Mouse (Mus musculus) adrenal gland, adult 2 months (tissue): ENCODE results near the gene Rdh12. TPM values are rescaled to one million over a fixed set of nuclear protein-coding genes. Genes with fewer than 3 reads are reported as not detected.

ENCODE experiments used
- DNase-seq: peaks from one replicate; pipeline ENCODE4 v3.0.0; 2021
- polyA plus RNA-seq: library from polyadenylated mRNA; depleted of rRNA; stranded (reverse); fragments of >200 nt; gene quantifications from 2 replicates; pipeline ENCODE4 v1.2.3, GENCODE M21; 2012; rRNA removed
- total RNA-seq, 2 experiments: library from RNA; stranded (reverse); gene quantifications; 2 replicates each; pipeline ENCODE4 v1.2.3; 2021

Gene Rdh12
- total and polyA plus RNA-seq, 3 experiments, result 0.09 to 0.86 (median 0.66) TPM

DNA sequence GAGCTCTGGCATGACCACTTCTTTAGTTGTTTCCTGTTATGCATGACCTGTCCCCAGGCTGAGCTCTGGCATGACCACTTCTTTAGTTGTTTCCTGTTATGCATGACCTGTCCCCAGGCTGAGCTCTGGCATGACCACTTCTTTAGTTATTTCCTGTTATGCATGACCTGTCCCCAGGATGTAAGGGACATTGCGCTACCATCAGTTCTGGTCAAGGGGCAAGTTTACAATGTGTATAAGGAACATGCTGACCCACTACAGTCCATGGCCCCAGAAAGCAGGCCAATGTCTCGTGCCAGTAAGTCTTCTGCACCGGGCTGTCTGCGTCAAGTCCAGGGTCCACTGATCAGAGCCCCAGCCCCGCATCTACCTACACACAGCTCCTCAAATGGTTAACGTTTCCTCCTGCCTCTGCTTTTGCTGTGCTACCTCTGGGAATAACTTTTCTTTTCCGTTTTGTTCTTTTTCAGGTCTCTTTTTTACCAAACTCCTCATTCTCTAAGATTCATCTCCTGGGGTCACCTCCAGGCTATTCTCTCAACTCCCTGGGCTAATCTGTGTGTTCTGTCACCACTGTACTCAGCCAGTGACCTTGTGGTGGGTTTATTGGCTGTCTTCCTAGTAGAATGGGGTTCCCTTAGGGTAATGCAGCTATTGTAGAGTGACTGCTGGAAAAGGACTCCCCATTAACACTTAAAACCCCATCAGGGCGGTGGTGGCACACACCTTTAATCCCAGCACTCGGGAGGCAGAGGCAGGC is 44.8 kb downstream of the Rdh12 start:
- DNase-seq, result no peak

DNA sequence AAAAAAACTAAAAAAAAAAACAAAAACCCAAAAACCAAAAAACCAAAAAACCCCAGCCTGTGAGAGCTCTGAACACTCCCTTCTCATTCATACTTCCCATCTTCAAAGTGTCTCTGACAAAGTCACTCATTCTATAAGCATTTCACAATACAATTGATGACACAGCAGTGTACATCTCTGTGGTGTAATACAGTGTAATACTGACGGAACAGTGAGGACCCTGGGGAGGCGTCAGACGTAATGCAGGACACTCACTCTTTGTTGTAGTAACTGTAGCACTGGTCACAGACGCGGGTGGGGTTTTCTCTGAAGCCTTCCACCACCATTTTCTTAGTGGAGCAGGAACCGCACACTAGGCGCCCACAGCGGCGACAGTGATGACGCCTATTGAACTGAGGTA is 46.3 kb downstream of the Rdh12 start:
- no peak for DNase-seq

GRCm38 (mm10) chr12:79260154-79260553 is 51.4 kb downstream of the Rdh12 start:
- no peak for DNase-seq

- DNase-seq, result peak; percentile 10
Measured at GRCm38 (mm10) chr12:79261035-79261434, 52.3 kb downstream of the Rdh12 start.

Other genes starting within 250 kb of the Rdh12 start
- 10 to 100 TPM in 1 of 2 experiments, 1 to 10 TPM in 1; 5.8 to 11.3 TPM for gene Tmem229b, start 201.3 kb upstream of the Rdh12 start, total RNA-seq
- gene Tmem229b, start 201.3 kb upstream of the Rdh12 start, polyA plus RNA-seq, result 9.2 and 9.3 TPM in 2 replicates
- gene Plekhh1, start 179.8 kb upstream of the Rdh12 start, total RNA-seq, result 1 to 10 TPM; 1.8 to 2.2 TPM
- 1.4 and 2.1 TPM in 2 replicates for gene Plekhh1, start 179.8 kb upstream of the Rdh12 start, polyA plus RNA-seq
- gene Pigh, start 119.3 kb upstream of the Rdh12 start, total RNA-seq, result 10 to 100 TPM; 10.5 to 12.6 TPM
- gene Pigh, start 119.3 kb upstream of the Rdh12 start, polyA plus RNA-seq, result 16.7 and 17.5 TPM in 2 replicates
- under 1 TPM; 0.26 to 0.41 TPM for gene Arg2, start 78.1 kb upstream of the Rdh12 start, total RNA-seq
- gene Arg2, start 78.1 kb upstream of the Rdh12 start, polyA plus RNA-seq, result not detected in 2 replicates
- 100 to 1,000 TPM; 103 to 147 TPM for gene Vti1b, start 36.2 kb upstream of the Rdh12 start, total RNA-seq
- 33.7 and 36.9 TPM in 2 replicates for gene Vti1b, start 36.2 kb upstream of the Rdh12 start, polyA plus RNA-seq
- 10 to 100 TPM; 17.0 to 28.3 TPM for gene Rdh11, start 16.6 kb upstream of the Rdh12 start, total RNA-seq
- gene Rdh11, start 16.6 kb upstream of the Rdh12 start, polyA plus RNA-seq, result 6.5 and 7.0 TPM in 2 replicates
- gene Zfyve26, start 87.4 kb downstream of the Rdh12 start, total RNA-seq, result 10 to 100 TPM; 19.7 to 23.0 TPM
- gene Zfyve26, start 87.4 kb downstream of the Rdh12 start, polyA plus RNA-seq, result 10.5 and 11.2 TPM in 2 replicates
- under 1 TPM; 0.45 to 0.49 TPM for gene Rad51b, start 88.4 kb downstream of the Rdh12 start, total RNA-seq
- 0.07 and 0.08 TPM in 2 replicates for gene Rad51b, start 88.4 kb downstream of the Rdh12 start, polyA plus RNA-seq